Mouse (Mus musculus) stomach, postnatal 0 days (tissue): ENCODE measurements around the gene Snx32.

Experiments
- CTCF ChIP-seq: IDR thresholded peaks from 2 replicates; pipeline ENCODE4 v1.5.1; 2016; ENCODE audit warnings: antibody characterized with exemption, low read depth, mild to moderate bottlenecking, moderate library complexity
- EP300 ChIP-seq: optimal IDR thresholded peaks from 2 replicates; pipeline ENCODE3; 2016; ENCODE audit warnings: antibody characterized with exemption

DNA sequence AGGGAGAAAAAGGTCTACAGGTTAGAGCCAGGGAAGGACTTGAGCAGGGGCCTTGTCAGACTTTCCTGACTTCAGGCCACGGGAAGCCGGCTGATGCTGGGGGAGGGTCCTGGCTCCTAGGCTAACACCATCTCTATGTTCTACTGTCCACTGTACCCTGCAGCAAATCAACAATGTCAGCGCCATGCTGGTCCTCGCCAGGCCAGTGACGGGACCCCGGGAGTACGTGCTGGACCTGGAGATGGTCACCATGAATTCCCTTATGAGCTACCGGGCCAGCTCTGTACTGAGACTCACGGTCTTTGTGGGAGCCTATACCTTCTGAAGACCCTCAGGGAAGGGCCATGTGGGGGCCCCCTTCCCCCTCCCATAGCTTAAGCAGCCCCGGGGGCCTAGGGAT is 28.9 kb downstream of the Snx32 start:
- TF ChIP-seq CTCF (no peak), EP300 (no peak)
